Mouse (Mus musculus): ENCODE data around the gene Dpp4. TPM values are rescaled to one million over a fixed set of nuclear protein-coding genes. Genes with fewer than 3 reads are reported as not detected.
A peak's percentile ranks its signal among the peaks of the same experiment; 100 is the strongest.

The Dpp4 gene
- 69.3 and 72.5 TPM in 2 replicates for polyA plus RNA-seq (2015; fragmentation: Nextera tagmentation; extraction: Ambion mirVana)

GRCm38 (mm10) chr2:62412081-62412821 lies at the start of gene Dpp4:
Gene Dpp4, minus strand, starts transcription at chr2:62412231.
- no peaks in the 10 kb centered on the region for H3K9me3 ChIP-seq
- H3K27ac ChIP-seq = peak within 1 kb of the TSS; percentile 87
- H3K9ac ChIP-seq = peak within 1 kb of the TSS; percentile 50

GRCm38 (mm10) chr2:62460815-62461450 lies 48.9 kb upstream of the Dpp4 start:
- ATAC-seq = no peak
- Histone ChIP-seq H3K4me2 (replicated peaks) (no peak overlapping the region), H3K9ac (no peak overlapping the region), H3K4me1 (replicated peaks) (no peaks in the 10 kb centered on the region), H3K27ac (no peak overlapping the region), H3K36me3 (no peaks in the 10 kb centered on the region), H3K27me3 (replicated peaks) (no peaks in the 10 kb centered on the region), H3K4me3 (replicated peaks) (no peak overlapping the region), H3K9me3 (no peaks in the 10 kb centered on the region)
- 75% methylated on average over 12 of the region's 12 CpGs for WGBS

More at GRCm38 (mm10) chr2:62412081-62412821, at the start of gene Dpp4:
- Histone ChIP-seq H3K36me3 (no peaks in the 10 kb centered on the region), H3K27me3 (replicated peaks) (no peaks in the 10 kb centered on the region), H3K4me2 (replicated peaks) (peak within 1 kb of the TSS; percentile 79), H3K4me1 (replicated peaks) (peaks cover 15% of the 10 kb centered on the region), H3K4me3 (replicated peaks) (peak within 1 kb of the TSS; percentile 45)
- ATAC-seq = peak; percentile 24
- 58% methylated on average over 13 of the region's 13 CpGs for WGBS

GRCm38 (mm10) chr2:62460231-62460710 lies 48.2 kb upstream of the Dpp4 start:
- H3K4me3 ChIP-seq (replicated peaks) = no peak overlapping the region
- no peak overlapping the region for H3K4me2 ChIP-seq (replicated peaks)

GRCm38 (mm10) chr2:62459241-62460174 lies 47.5 kb upstream of the Dpp4 start:
- 53% methylated on average over 18 of the region's 18 CpGs for WGBS
- Histone ChIP-seq H3K9me3 (no peaks in the 10 kb centered on the region), H3K4me1 (replicated peaks) (no peaks in the 10 kb centered on the region), H3K4me3 (replicated peaks) (no peak overlapping the region), H3K27me3 (replicated peaks) (no peaks in the 10 kb centered on the region), H3K9ac (no peak overlapping the region), H3K27ac (0 out of 2 replicates have a peak overlapping the region, but pooled peaks have one; percentile 22), H3K4me2 (replicated peaks) (no peak overlapping the region), H3K36me3 (no peaks in the 10 kb centered on the region)
- ATAC-seq = no peak

More at GRCm38 (mm10) chr2:62460231-62460710, 48.2 kb upstream of the Dpp4 start:
- 51% methylated on average over 7 of the region's 7 CpGs for WGBS
- H3K27me3 ChIP-seq (replicated peaks) = no peaks in the 10 kb centered on the region
- 0 out of 2 replicates have a peak overlapping the region, but pooled peaks have one; percentile 22 for H3K27ac ChIP-seq
- no peaks in the 10 kb centered on the region for H3K36me3 ChIP-seq
- ATAC-seq = peak; percentile 31
- no peaks in the 10 kb centered on the region for H3K9me3 ChIP-seq
- H3K4me1 ChIP-seq (replicated peaks) = no peaks in the 10 kb centered on the region
- H3K9ac ChIP-seq = no peak overlapping the region

GRCm38 (mm10) chr2:62458070-62458469 lies 46.0 kb upstream of the Dpp4 start:
- H3K36me3 ChIP-seq = no peaks in the 10 kb centered on the region
- H3K9me3 ChIP-seq = no peaks in the 10 kb centered on the region
- H3K4me2 ChIP-seq (replicated peaks) = no peak overlapping the region
- H3K4me1 ChIP-seq (replicated peaks) = no peaks in the 10 kb centered on the region
- no peak overlapping the region for H3K27ac ChIP-seq
- no peak overlapping the region for H3K9ac ChIP-seq
- WGBS = 40% methylated on average over 9 of the region's 9 CpGs
- H3K4me3 ChIP-seq (replicated peaks) = no peak overlapping the region
- no peaks in the 10 kb centered on the region for H3K27me3 ChIP-seq (replicated peaks)
- ATAC-seq = no peak

GRCm38 (mm10) chr2:62454991-62455390 lies 43.0 kb upstream of the Dpp4 start:
- Histone ChIP-seq H3K9me3 (no peaks in the 10 kb centered on the region), H3K4me3 (replicated peaks) (no peak overlapping the region), H3K27ac (no peak overlapping the region), H3K27me3 (replicated peaks) (no peaks in the 10 kb centered on the region), H3K4me1 (replicated peaks) (no peaks in the 10 kb centered on the region), H3K4me2 (replicated peaks) (no peak overlapping the region), H3K36me3 (no peaks in the 10 kb centered on the region), H3K9ac (no peak overlapping the region)
- no peak for ATAC-seq
- 85% methylated on average over 11 of the region's 11 CpGs for WGBS

GRCm38 (mm10) chr2:62454033-62454432 lies 42.0 kb upstream of the Dpp4 start:
- no peak for ATAC-seq
- 80% methylated on average over 6 of the region's 6 CpGs for WGBS

GRCm38 (mm10) chr2:62450364-62450763 lies 38.3 kb upstream of the Dpp4 start:
- Histone ChIP-seq H3K4me1 (replicated peaks) (no peaks in the 10 kb centered on the region), H3K27ac (no peak overlapping the region), H3K9ac (no peak overlapping the region), H3K27me3 (replicated peaks) (no peaks in the 10 kb centered on the region), H3K36me3 (no peaks in the 10 kb centered on the region), H3K4me2 (replicated peaks) (no peak overlapping the region), H3K4me3 (replicated peaks) (no peak overlapping the region), H3K9me3 (no peaks in the 10 kb centered on the region)
- 86% methylated on average over 6 of the region's 6 CpGs for whole genome bisulfite sequencing
- ATAC-seq = no peak

More at GRCm38 (mm10) chr2:62454033-62454432, 42.0 kb upstream of the Dpp4 start:
- no peaks in the 10 kb centered on the region for H3K9me3 ChIP-seq
- no peak overlapping the region for H3K4me2 ChIP-seq (replicated peaks)
- no peak overlapping the region for H3K4me3 ChIP-seq (replicated peaks)
- no peaks in the 10 kb centered on the region for H3K4me1 ChIP-seq (replicated peaks)
- no peaks in the 10 kb centered on the region for H3K27me3 ChIP-seq (replicated peaks)
- H3K27ac ChIP-seq = no peak overlapping the region
- H3K36me3 ChIP-seq = no peaks in the 10 kb centered on the region
- H3K9ac ChIP-seq = no peak overlapping the region

GRCm38 (mm10) chr2:62449692-62450346 lies 37.8 kb upstream of the Dpp4 start:
- no peak overlapping the region for H3K4me2 ChIP-seq (replicated peaks)
- H3K36me3 ChIP-seq = no peaks in the 10 kb centered on the region
- ATAC-seq = no peak
- no peak overlapping the region for H3K27ac ChIP-seq
- no peaks in the 10 kb centered on the region for H3K27me3 ChIP-seq (replicated peaks)
- no peaks in the 10 kb centered on the region for H3K4me1 ChIP-seq (replicated peaks)
- no peaks in the 10 kb centered on the region for H3K9me3 ChIP-seq
- H3K9ac ChIP-seq = no peak overlapping the region
- no peak overlapping the region for H3K4me3 ChIP-seq (replicated peaks)
- WGBS = 70% methylated on average over 5 of the region's 5 CpGs

- 62% methylated on average over 13 of the region's 13 CpGs for WGBS
- H3K9ac ChIP-seq = no peak overlapping the region
- H3K27me3 ChIP-seq (replicated peaks) = no peaks in the 10 kb centered on the region
- no peaks in the 10 kb centered on the region for H3K4me1 ChIP-seq (replicated peaks)
- H3K36me3 ChIP-seq = no peaks in the 10 kb centered on the region
- no peak overlapping the region; the same call in 1 of the 2 replicates for H3K4me3 ChIP-seq (replicated peaks)
- no peaks in the 10 kb centered on the region for H3K9me3 ChIP-seq
- peak; percentile 87 for ATAC-seq
- no peak overlapping the region for H3K27ac ChIP-seq
- H3K4me2 ChIP-seq (replicated peaks) = peak overlapping the region; percentile 30; the same call in 1 of the 2 replicates
These were observed 28.9 kb upstream of the Dpp4 start for GRCm38 (mm10) chr2:62440802-62441544.

GRCm38 (mm10) chr2:62440083-62440482 lies 28.1 kb upstream of the Dpp4 start:
- no peak overlapping the region for H3K27ac ChIP-seq
- H3K4me2 ChIP-seq (replicated peaks) = no peak overlapping the region
- no peak overlapping the region for H3K9ac ChIP-seq
- 83% methylated on average over 4 of the region's 4 CpGs for WGBS
- no peaks in the 10 kb centered on the region for H3K27me3 ChIP-seq (replicated peaks)
- no peak for ATAC-seq
- no peaks in the 10 kb centered on the region for H3K4me1 ChIP-seq (replicated peaks)
- H3K9me3 ChIP-seq = no peaks in the 10 kb centered on the region
- no peaks in the 10 kb centered on the region for H3K36me3 ChIP-seq
- no peak overlapping the region for H3K4me3 ChIP-seq (replicated peaks)

Data from intestine, embryonic 15.5 days (tissue).